Mouse (Mus musculus) MEL (cell line): ENCODE measurements around the gene Kif5c. TPM values are rescaled to one million over a fixed set of nuclear protein-coding genes. Genes with fewer than 3 reads are reported as not detected.

Experiments used
- DNase-seq: peaks from one replicate; pipeline ENCODE4 v3.0.0; 2011; ENCODE audit warnings: low read depth, low spot score
- H3K27ac ChIP-seq: 2 replicates; pipeline ENCODE4 v1.5.1; 2012; ENCODE audit warnings: low read depth, mild to moderate bottlenecking, control low read depth, low read length, moderate library complexity; ENCODE audit not compliant: control insufficient read depth
- H3K27me3 ChIP-seq, 2 experiments: fragments of 150-350 bp in 1 of 2; sonication (generic) in 1 of 2; 2 replicates each; pipeline ENCODE4 v1.6.1; 2012; ENCODE audit warnings: low read length in 2 of 2, mild to moderate bottlenecking in 2 of 2, improper control_type of control experiment in 1 of 2, moderate library complexity in 1 of 2; ENCODE audit not compliant: insufficient read depth in 2 of 2, control insufficient read depth in 1 of 2
- H3K36me3 ChIP-seq, 2 experiments: 2 replicates each; pipeline ENCODE4 v1.6.1; 2012 to 2014; ENCODE audit warnings: low read length in 2 of 2, improper control_type of control experiment in 1 of 2, inconsistent platforms in 1 of 2, mild to moderate bottlenecking in 1 of 2; ENCODE audit not compliant: insufficient read depth in 2 of 2, control insufficient read depth in 1 of 2
- H3K4me1 ChIP-seq, 2 experiments: fragments of 150-350 bp in 1 of 2; sonication (generic) in 1 of 2; 2 replicates each; pipeline ENCODE4 v1.6.1; 2012; ENCODE audit warnings: low read length in 2 of 2, improper control_type of control experiment in 1 of 2, mild to moderate bottlenecking in 1 of 2; ENCODE audit not compliant: insufficient read depth in 2 of 2, control insufficient read depth in 1 of 2
- H3K4me3 ChIP-seq, 2 experiments: fragments of 150-350 bp in 1 of 2; sonication (generic) in 1 of 2; 2 replicates each; pipeline ENCODE4 v1.5.1; 2012; ENCODE audit warnings: low read depth in 2 of 2, low read length in 2 of 2, mild to moderate bottlenecking in 2 of 2, moderate library complexity in 2 of 2, control low read depth in 1 of 2, improper control_type of control experiment in 1 of 2; ENCODE audit not compliant: control insufficient read depth in 1 of 2, insufficient read depth in 1 of 2
- H3K79me2 ChIP-seq: 2 replicates; pipeline ENCODE4 v1.6.1; 2012; ENCODE audit warnings: mild to moderate bottlenecking, low read length, moderate library complexity; ENCODE audit not compliant: control insufficient read depth, poor library complexity, insufficient read depth
- H3K9ac ChIP-seq: 2 replicates; pipeline ENCODE4 v1.6.1; 2012; ENCODE audit warnings: low read depth, mild to moderate bottlenecking, control low read depth, low read length, moderate library complexity; ENCODE audit not compliant: control insufficient read depth, poor library complexity, severe bottlenecking
- H3K9me3 ChIP-seq: fragments of 150-350 bp; sonication (generic); replicated peaks from 2 replicates; pipeline ENCODE4 v1.6.1; 2012; ENCODE audit warnings: mild to moderate bottlenecking, low read length, improper control_type of control experiment, moderate library complexity; ENCODE audit not compliant: insufficient read depth
- BHLHE40 ChIP-seq: IDR thresholded peaks from 2 replicates; pipeline ENCODE4 v1.6.1; 2012; ENCODE audit warnings: low read depth, mild to moderate bottlenecking, inconsistent platforms, low read length, improper control_type of control experiment, borderline replicate concordance
- CHD1 ChIP-seq: IDR thresholded peaks from 2 replicates; pipeline ENCODE4 v1.6.1; 2012; ENCODE audit warnings: low read depth, mild to moderate bottlenecking, inconsistent platforms, low read length, improper control_type of control experiment
- CHD2 ChIP-seq: IDR thresholded peaks from 2 replicates; pipeline ENCODE4 v1.6.1; 2011; ENCODE audit warnings: low read length, improper control_type of control experiment
- CTCF ChIP-seq, 3 experiments: IDR thresholded peaks in 2 of 3; conservative IDR thresholded peaks in 1 of 3; 2 replicates each; pipeline ENCODE4 v1.5.1; 2011 to 2012; ENCODE audit warnings: low read length in 3 of 3, low read depth in 2 of 3, mild to moderate bottlenecking in 2 of 3, improper control_type of control experiment in 1 of 3, inconsistent platforms in 1 of 3, mixed read lengths in 1 of 3, moderate library complexity in 1 of 3; ENCODE audit not compliant: control insufficient read depth in 1 of 3, insufficient read depth in 1 of 3, poor library complexity in 1 of 3, severe bottlenecking in 1 of 3
- E2F4 ChIP-seq: IDR thresholded peaks from 2 replicates; pipeline ENCODE4 v1.6.1; 2011; ENCODE audit warnings: low read depth, low read length, improper control_type of control experiment, borderline replicate concordance
- ELF1 ChIP-seq: IDR thresholded peaks from 2 replicates; pipeline ENCODE4 v1.6.1; 2014; ENCODE audit warnings: low read depth, mild to moderate bottlenecking, inconsistent platforms, low read length, improper control_type of control experiment, moderate library complexity
- GABPA ChIP-seq: IDR thresholded peaks from 2 replicates; pipeline ENCODE4 v1.6.1; 2012; ENCODE audit warnings: low read depth, mild to moderate bottlenecking, inconsistent platforms, low read length, improper control_type of control experiment, moderate library complexity
- GATA1 ChIP-seq: IDR thresholded peaks from 2 replicates; pipeline ENCODE4 v1.6.1; 2011; ENCODE audit warnings: low read depth, low read length, improper control_type of control experiment
- JUND ChIP-seq: IDR thresholded peaks from 2 replicates; pipeline ENCODE4 v1.6.1; 2011; ENCODE audit warnings: low read depth, mild to moderate bottlenecking, improper control_type of control experiment, low read length
- KAT2A ChIP-seq: conservative IDR thresholded peaks from 2 replicates; pipeline ENCODE4 v1.6.1; 2012; ENCODE audit warnings: low read depth, low read length, improper control_type of control experiment, inconsistent platforms
- MAFK ChIP-seq: IDR thresholded peaks from 2 replicates; pipeline ENCODE4 v1.6.1; 2011; ENCODE audit warnings: low read depth, mild to moderate bottlenecking, low read length, improper control_type of control experiment, borderline replicate concordance
- MAZ ChIP-seq: IDR thresholded peaks from 2 replicates; pipeline ENCODE4 v1.6.1; 2012; ENCODE audit warnings: low read depth, mild to moderate bottlenecking, inconsistent platforms, low read length, improper control_type of control experiment
- MXI1 ChIP-seq: IDR thresholded peaks from 2 replicates; pipeline ENCODE4 v1.6.1; 2011; ENCODE audit warnings: mild to moderate bottlenecking, low read depth, low read length, improper control_type of control experiment
- MYB ChIP-seq: IDR thresholded peaks from 2 replicates; pipeline ENCODE4 v1.6.1; 2011; ENCODE audit warnings: mild to moderate bottlenecking, low read depth, low read length, improper control_type of control experiment
- MYC ChIP-seq: IDR thresholded peaks from 2 replicates; pipeline ENCODE4 v1.6.1; 2011; ENCODE audit warnings: low read depth, mild to moderate bottlenecking, low read length, improper control_type of control experiment, moderate library complexity
- NELFE ChIP-seq: IDR thresholded peaks from 2 replicates; pipeline ENCODE4 v1.6.1; 2011; ENCODE audit warnings: low read depth, low read length, improper control_type of control experiment
- NRF1 ChIP-seq: IDR thresholded peaks from 2 replicates; pipeline ENCODE4 v1.6.1; 2014; ENCODE audit warnings: low read depth, mild to moderate bottlenecking, inconsistent platforms, low read length, improper control_type of control experiment, moderate library complexity; ENCODE audit not compliant: poor library complexity, insufficient read depth, severe bottlenecking
- POLR2AphosphoS5 ChIP-seq: IDR thresholded peaks from 2 replicates; pipeline ENCODE4 v1.6.1; 2012; ENCODE audit warnings: low read depth, borderline replicate concordance, mild to moderate bottlenecking, inconsistent platforms, low read length, moderate library complexity, mixed read lengths
- RAD21 ChIP-seq: IDR thresholded peaks from 2 replicates; pipeline ENCODE4 v1.6.1; 2011; ENCODE audit warnings: mild to moderate bottlenecking, low read depth, low read length, improper control_type of control experiment
- RCOR1 ChIP-seq: IDR thresholded peaks from 2 replicates; pipeline ENCODE4 v1.6.1; 2012; ENCODE audit warnings: low read depth, mild to moderate bottlenecking, inconsistent platforms, low read length, improper control_type of control experiment
- SMC3 ChIP-seq: IDR thresholded peaks from 2 replicates; pipeline ENCODE4 v1.6.1; 2011; ENCODE audit warnings: low read depth, low read length, improper control_type of control experiment
- TAL1 ChIP-seq: IDR thresholded peaks from 2 replicates; pipeline ENCODE4 v1.6.1; 2012; ENCODE audit warnings: mild to moderate bottlenecking, inconsistent platforms, low read length, moderate library complexity, mixed read lengths
- TBP ChIP-seq: IDR thresholded peaks from 2 replicates; pipeline ENCODE4 v1.8.0; 2011; ENCODE audit warnings: low read depth, low read length, improper control_type of control experiment
- UBTF ChIP-seq: IDR thresholded peaks from 2 replicates; pipeline ENCODE4 v1.6.1; 2012; ENCODE audit warnings: low read depth, mild to moderate bottlenecking, inconsistent platforms, low read length, improper control_type of control experiment, moderate library complexity, borderline replicate concordance; ENCODE audit not compliant: insufficient read depth
- USF1 ChIP-seq: IDR thresholded peaks from 2 replicates; pipeline ENCODE4 v1.6.1; 2014; ENCODE audit warnings: low read depth, mild to moderate bottlenecking, inconsistent platforms, low read length, improper control_type of control experiment, moderate library complexity
- ZMIZ1 ChIP-seq: IDR thresholded peaks from 2 replicates; pipeline ENCODE4 v1.6.1; 2012; ENCODE audit warnings: low read depth, mild to moderate bottlenecking, inconsistent platforms, low read length, improper control_type of control experiment, moderate library complexity
- polyA plus RNA-seq, 2 experiments: library from polyadenylated mRNA; stranded (reverse) in 1 of 2; unstranded in 1 of 2; fragments of >175 nt in 1 of 2; fragments of >200 nt in 1 of 2; gene quantifications; 2 replicates each; pipeline versions ENCODE4 v1.2.1 to v1.2.4; 2012; ENCODE audit warnings: low replicate concordance in 2 of 2, low read depth in 1 of 2; ENCODE audit not compliant: insufficient read length in 2 of 2, insufficient read depth in 1 of 2, missing spikeins in 1 of 2
- total RNA-seq: library from RNA; depleted of rRNA; stranded (reverse); fragments of 300-350 nt; gene quantifications from 2 replicates; pipeline ENCODE4 v1.2.3, GENCODE M21; 2012

Gene Kif5c
- total and polyA plus RNA-seq, 3 experiments, result 0.26 to 0.39 TPM; not detected in 1

DNA sequence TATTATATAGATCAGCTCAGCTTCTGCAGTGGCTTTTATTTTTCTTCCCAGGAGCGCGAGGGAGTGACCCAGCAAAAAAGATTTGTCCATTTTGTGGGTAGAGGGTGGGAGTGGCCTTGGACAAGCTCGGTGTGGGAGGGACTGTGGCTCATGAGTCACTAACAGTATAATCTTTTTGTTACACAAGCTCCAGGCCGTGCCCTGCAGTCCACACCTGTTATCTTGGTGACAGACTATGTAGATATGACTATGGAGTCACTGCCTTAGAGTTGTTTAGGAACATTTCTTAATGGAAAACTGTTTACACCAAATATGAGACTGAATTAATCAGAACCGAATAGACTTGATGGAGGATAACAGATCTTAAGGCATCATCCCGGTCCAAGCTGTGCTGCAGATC is 194.9 kb downstream of the Kif5c start:
- H3K79me2 ChIP-seq, result no peaks in the 10 kb centered on the region
- no peaks in the 10 kb centered on the region for H3K27me3 ChIP-seq
- TF ChIP-seq POLR2AphosphoS5 (no peak), NELFE (no peak), CHD1 (no peak), CTCF (IDR thresholded peaks at IDR 0.05 in 2 of 3, conservative IDR thresholded peaks at IDR 0.05 in 1 of 3; ENCODE audit: control insufficient read depth in 1 of 3, insufficient read depth in 1 of 3, low read depth in 2 of 3, low read length in 3 of 3, poor library complexity in 1 of 3, severe bottlenecking in 1 of 3) (no peak), SMC3 (no peak), MYC (no peak), UBTF (no peak), CHD2 (no peak), KAT2A (no peak), NRF1 (no peak), RCOR1 (no peak), TBP (no peak), MXI1 (no peak), MAFK (no peak), MYB (no peak)
- no peaks in the 10 kb centered on the region for H3K9me3 ChIP-seq
- H3K27ac ChIP-seq, result no peak overlapping the region
- no peak overlapping the region for H3K9ac ChIP-seq
- peaks cover 0 to 4% of the 10 kb centered on the region in 2 experiments; a peak in 1 of 4 replicates for H3K4me1 ChIP-seq
- no peaks in the 10 kb centered on the region for H3K36me3 ChIP-seq
- H3K4me3 ChIP-seq, result no peak overlapping the region
- peak; percentile 6 for DNase-seq

DNA sequence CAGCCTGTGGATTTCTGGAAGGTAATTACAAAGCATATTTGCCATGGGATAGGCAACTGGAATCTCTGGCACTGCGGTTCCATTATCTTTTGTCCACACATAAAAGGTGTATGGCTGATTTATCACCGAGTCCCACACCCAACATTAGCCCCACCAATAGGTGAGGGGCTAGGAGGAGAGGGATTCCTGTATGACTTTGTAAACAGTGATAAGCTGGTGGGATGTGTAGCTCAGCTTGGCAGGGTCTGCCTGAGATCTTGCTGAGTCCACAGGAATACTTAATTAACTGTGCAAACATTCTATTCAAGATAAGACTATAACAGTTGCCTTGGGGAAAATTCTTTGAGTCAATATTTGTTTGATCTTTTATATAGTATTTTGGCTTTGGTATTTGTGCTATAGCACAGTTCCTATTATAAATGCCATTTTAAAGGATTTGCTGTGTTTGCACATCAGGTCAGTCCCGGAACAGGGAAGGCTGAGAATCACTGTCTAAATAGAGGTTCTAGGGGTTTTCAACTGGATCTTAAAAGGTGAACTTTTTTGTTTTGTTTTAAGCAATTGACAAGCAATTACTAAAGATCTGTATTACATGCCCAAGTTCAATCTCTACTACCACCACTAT is 196.7 kb downstream of the Kif5c start:
- no peak overlapping the region for H3K9ac ChIP-seq
- H3K27me3 ChIP-seq, result no peaks in the 10 kb centered on the region
- TF ChIP-seq ELF1 (no peak), UBTF (no peak), CHD2 (no peak), CTCF (IDR thresholded peaks at IDR 0.05 in 2 of 3, conservative IDR thresholded peaks at IDR 0.05 in 1 of 3; ENCODE audit: control insufficient read depth in 1 of 3, insufficient read depth in 1 of 3, low read depth in 2 of 3, low read length in 3 of 3, poor library complexity in 1 of 3, severe bottlenecking in 1 of 3) (no peak), E2F4 (no peak), MAZ (no peak), RAD21 (no peak), CHD1 (no peak), TAL1 (no peak), ZMIZ1 (no peak), BHLHE40 (no peak), SMC3 (no peak), NRF1 (no peak), USF1 (no peak), MYB (no peak), MAFK (no peak), GATA1 (no peak), MXI1 (no peak), GABPA (no peak), JUND (no peak)
- H3K36me3 ChIP-seq, result no peaks in the 10 kb centered on the region
- no peaks in the 10 kb centered on the region for H3K9me3 ChIP-seq
- H3K27ac ChIP-seq, result no peak overlapping the region
- H3K79me2 ChIP-seq, result no peaks in the 10 kb centered on the region
- H3K4me3 ChIP-seq, result no peak overlapping the region
- H3K4me1 ChIP-seq, result peaks cover 0 to 4% of the 10 kb centered on the region in 2 experiments; a peak in 1 of 4 replicates
- DNase-seq, result no peak
